Mouse (Mus musculus) bone marrow macrophage, adult 2 months (primary cell): ENCODE measurements around the gene Traf6.

Source experiments
- CTCF ChIP-seq: IDR thresholded peaks from 2 replicates; pipeline ENCODE4 v1.5.1; 2012; ENCODE audit warnings: low read depth, mild to moderate bottlenecking, low read length, moderate library complexity
- POLR2A ChIP-seq: IDR thresholded peaks from 2 replicates; pipeline ENCODE4 v1.6.1; 2012; ENCODE audit warnings: mild to moderate bottlenecking, low read depth, low read length, borderline replicate concordance

DNA sequence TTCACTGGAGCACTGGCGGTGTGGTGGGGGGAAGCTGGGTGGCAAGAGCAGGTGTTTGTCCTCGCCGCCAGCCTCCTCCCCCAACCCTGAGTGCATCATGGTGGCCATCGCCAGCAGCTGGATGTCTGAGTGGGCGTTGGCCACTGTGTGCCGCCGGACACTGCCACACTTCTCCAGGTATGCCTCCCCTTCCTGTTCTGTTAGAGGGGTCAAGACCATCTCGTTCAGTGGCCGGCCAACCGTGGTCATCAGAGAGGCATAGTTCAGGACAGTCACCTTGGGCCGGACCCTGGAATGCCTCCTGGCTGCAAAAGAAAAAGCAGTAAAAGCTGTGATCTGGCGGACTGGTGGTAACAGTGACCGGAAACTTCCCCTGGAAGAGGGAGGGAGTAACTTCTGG, 38.9 kb downstream of the Traf6 start:
- TF ChIP-seq CTCF (no peak), POLR2A (no peak)
